In genomic region chr9:106457163-106457559, GRCm38 (mm10) we compare ENCODE assay signal across 10 mouse cellular contexts. TPM values are rescaled to one million over a fixed set of nuclear protein-coding genes. Genes with fewer than 3 reads are reported as not detected.
A peak's percentile ranks its signal among the peaks of the same experiment; 100 is the strongest.
DNase-seq lines count a peak whose midpoint lies in the region; ATAC-seq and TF ChIP-seq lines count a peak whose summit lies in the region.
"Had no signal": no experiment of that assay in that cellular context is flagged by ENCODE, and none has a peak within 500 bp of the region (broad histone marks: within the 10 kb centered on the region; RNA-seq: fewer than 3 reads in every experiment).

No protein-coding gene starts in this region.

- TF ChIP-seq CTCF in heart, adult 2 months (IDR thresholded peaks at IDR 0.05): no peak

- H3K9ac ChIP-seq in heart, adult 2 months (ENCODE audit: low read depth, low read length): no peak overlapping the region; the same call in 1 of the 2 replicates
- peak overlapping the region; percentile 96 for H3K9ac ChIP-seq in neural tube, embryonic 11.5 days (ENCODE audit: low read length)
- peak overlapping the region; percentile 84 for H3K9ac ChIP-seq in limb, embryonic 13.5 days
- H3K9ac ChIP-seq: liver, embryonic 15.5 days had no signal

- no peaks in the 10 kb centered on the region for H3K9me3 ChIP-seq in neural tube, embryonic 11.5 days (ENCODE audit: control insufficient read depth, low read length)
- H3K9me3 ChIP-seq in limb, embryonic 13.5 days: no peaks in the 10 kb centered on the region
- H3K9me3 ChIP-seq: liver, embryonic 15.5 days had no signal

- no peaks in the 10 kb centered on the region for H3K36me3 ChIP-seq in heart, adult 2 months (ENCODE audit: control insufficient read depth, insufficient read depth, low read length)
- peaks cover 12% of the 10 kb centered on the region for H3K36me3 ChIP-seq in neural tube, embryonic 11.5 days (ENCODE audit: control insufficient read depth, insufficient read depth, low read length)
- peaks cover 46% of the 10 kb centered on the region for H3K36me3 ChIP-seq in limb, embryonic 13.5 days
- H3K36me3 ChIP-seq: liver, embryonic 15.5 days had no signal

- no peak for ATAC-seq in neural tube, embryonic 11.5 days (ENCODE audit: insufficient read depth, low FRiP score, low TSS enrichment)
- no peak for ATAC-seq in limb, embryonic 13.5 days (ENCODE audit: low FRiP score, low read depth)
- ATAC-seq in megakaryocyte, adult 5-6 weeks (ENCODE audit: poor library complexity, severe bottlenecking): no peak

- H3K27me3 ChIP-seq in heart, adult 2 months (ENCODE audit: control insufficient read depth, insufficient read depth, low read length): no peaks in the 10 kb centered on the region
- no peaks in the 10 kb centered on the region for H3K27me3 ChIP-seq in neural tube, embryonic 11.5 days (ENCODE audit: control insufficient read depth, insufficient read depth, low read length)
- no peaks in the 10 kb centered on the region for H3K27me3 ChIP-seq in limb, embryonic 13.5 days

- no peak overlapping the region for H3K4me3 ChIP-seq in heart, adult 2 months
- H3K4me3 ChIP-seq in neural tube, embryonic 11.5 days (ENCODE audit: low read depth, low read length): peak overlapping the region; percentile 90
- H3K4me3 ChIP-seq in limb, embryonic 13.5 days: peak overlapping the region; percentile 71
- H3K4me3 ChIP-seq: liver, embryonic 15.5 days had no signal

- DNase-seq in heart, adult 2 months: no peak
- DNase-seq in heart, adult 11 months: no peak
- DNase-seq in neural tube, embryonic 11.5 days (ENCODE audit: low spot score): no peak
- no peak for DNase-seq in neural tube, embryonic 10.5 days (ENCODE audit: extremely low spot score, low spot score)
- DNase-seq in ovary, postnatal 14 days (ENCODE audit: low spot score): no peak
- no peak for DNase-seq in frontal cortex, postnatal 25 days (ENCODE audit: low spot score in 2 of 2)
- DNase-seq: thymus, postnatal 4 days had no signal

- H3K79me2 ChIP-seq in heart, adult 2 months (replicated peaks; ENCODE audit: control insufficient read depth, insufficient read depth, low read length): 0 out of 2 replicates have a peak, but pooled peaks cover 2% of the 10 kb centered on the region

- H3K27ac ChIP-seq in heart, adult 2 months: peak overlapping the region; percentile 82
- peak overlapping the region; percentile 65 for H3K27ac ChIP-seq in neural tube, embryonic 11.5 days (ENCODE audit: low read depth, low read length)
- H3K27ac ChIP-seq in limb, embryonic 13.5 days: peak overlapping the region; percentile 92
- H3K27ac ChIP-seq: liver, embryonic 15.5 days had no signal

- WGBS in heart, adult 2 months: 76% methylated on average over 9 of the region's 9 CpGs
- 31% methylated on average over 9 of the region's 9 CpGs for WGBS in neural tube, embryonic 11.5 days
- WGBS in limb, embryonic 13.5 days: 48% methylated on average over 9 of the region's 9 CpGs

- TF ChIP-seq POLR2A in heart, adult 2 months (IDR thresholded peaks at IDR 0.05; ENCODE audit: insufficient read depth, low read depth, low read length): no peak

- peaks cover 10% of the 10 kb centered on the region for H3K4me1 ChIP-seq in heart, adult 2 months (ENCODE audit: control insufficient read depth, insufficient read depth, low read length)
- H3K4me1 ChIP-seq in neural tube, embryonic 11.5 days (ENCODE audit: control insufficient read depth, insufficient read depth, low read length): peaks cover 44% of the 10 kb centered on the region
- peaks cover 63% of the 10 kb centered on the region for H3K4me1 ChIP-seq in limb, embryonic 13.5 days

- H3K4me2 ChIP-seq in neural tube, embryonic 11.5 days (ENCODE audit: low read depth): peak overlapping the region; percentile 99
- H3K4me2 ChIP-seq in limb, embryonic 13.5 days (replicated peaks): peak overlapping the region; percentile 87
- H3K4me2 ChIP-seq: liver, embryonic 15.5 days had no signal

- TF ChIP-seq EP300 in heart, adult 2 months (IDR thresholded peaks at IDR 0.05; ENCODE audit: insufficient read depth, low read depth, low read length): no peak

- intact Hi-C loops in heart, adult 2 months (cut with DNase I): no loop called here

RNA-seq across cellular contexts. Expression of gene Pcbp4, which starts 4.1 kb away (rescaled TPM):
- total RNA-seq in heart, adult 2 months (2021): 10 to 100 TPM; 70.0 to 74.6 TPM
- polyA plus RNA-seq in heart, adult 2 months (2012; rRNA removed): 92.8 and 95.8 TPM in 2 replicates
- polyA plus RNA-seq in neural tube, embryonic 11.5 days (2014; fragmentation: Nextera tagmentation; extraction: Ambion mirVana): 267 and 278 TPM in 2 replicates
- 129 and 137 TPM in 2 replicates for polyA plus RNA-seq in limb, embryonic 13.5 days (2015; fragmentation: Nextera tagmentation; extraction: Ambion mirVana)
- 1.5 and 2.9 TPM in 2 replicates for total RNA-seq in megakaryocyte, adult 5-6 weeks (2015)
- total RNA-seq in megakaryocyte, adult 5-6 weeks (2017): 2.4 and 4.0 TPM in 2 replicates

RNA-seq across cellular contexts. Expression of gene Gpr62, which starts 8.6 kb away (rescaled TPM):
- total RNA-seq in heart, adult 2 months (2021): not detected
- polyA plus RNA-seq in heart, adult 2 months (2012; rRNA removed): 0.12 TPM in 1 of 2 replicates, not detected in the other
- polyA plus RNA-seq in neural tube, embryonic 11.5 days (2014; fragmentation: Nextera tagmentation; extraction: Ambion mirVana): 0.20 and 0.23 TPM in 2 replicates
- polyA plus RNA-seq in limb, embryonic 13.5 days (2015; fragmentation: Nextera tagmentation; extraction: Ambion mirVana): 0.57 and 1.0 TPM in 2 replicates
- not detected in 2 replicates for total RNA-seq in megakaryocyte, adult 5-6 weeks (2015)
- total RNA-seq in megakaryocyte, adult 5-6 weeks (2017): not detected in 2 replicates
- polyA plus RNA-seq: liver, embryonic 15.5 days had no signal

RNA-seq across cellular contexts. Expression of gene Abhd14a, which starts 9.7 kb away (rescaled TPM):
- total RNA-seq in heart, adult 2 months (2021): 10 to 100 TPM; 18.7 to 21.8 TPM
- 33.2 and 43.0 TPM in 2 replicates for polyA plus RNA-seq in heart, adult 2 months (2012; rRNA removed)
- polyA plus RNA-seq in neural tube, embryonic 11.5 days (2014; fragmentation: Nextera tagmentation; extraction: Ambion mirVana): 33.9 and 38.6 TPM in 2 replicates
- 73.3 and 75.5 TPM in 2 replicates for polyA plus RNA-seq in limb, embryonic 13.5 days (2015; fragmentation: Nextera tagmentation; extraction: Ambion mirVana)
- total RNA-seq in megakaryocyte, adult 5-6 weeks (2015): 3.2 and 3.9 TPM in 2 replicates
- 2.2 and 4.2 TPM in 2 replicates for total RNA-seq in megakaryocyte, adult 5-6 weeks (2017)

RNA-seq across cellular contexts. Expression of gene Abhd14b, which starts 9.9 kb away (rescaled TPM):
- total RNA-seq in heart, adult 2 months (2021): 1 to 10 TPM; 6.6 to 6.8 TPM
- 27.8 and 34.8 TPM in 2 replicates for polyA plus RNA-seq in heart, adult 2 months (2012; rRNA removed)
- polyA plus RNA-seq in neural tube, embryonic 11.5 days (2014; fragmentation: Nextera tagmentation; extraction: Ambion mirVana): 7.3 and 7.5 TPM in 2 replicates
- polyA plus RNA-seq in limb, embryonic 13.5 days (2015; fragmentation: Nextera tagmentation; extraction: Ambion mirVana): 20.1 and 20.5 TPM in 2 replicates
- total RNA-seq in megakaryocyte, adult 5-6 weeks (2015): 7.7 and 8.2 TPM in 2 replicates
- total RNA-seq in megakaryocyte, adult 5-6 weeks (2017): 2.9 and 3.2 TPM in 2 replicates

RNA-seq across cellular contexts. Expression of gene Rrp9, which starts 18.6 kb away (rescaled TPM):
- total RNA-seq in heart, adult 2 months (2021): 10 to 100 TPM; 18.9 to 23.4 TPM
- polyA plus RNA-seq in heart, adult 2 months (2012; rRNA removed): 21.0 and 22.3 TPM in 2 replicates
- polyA plus RNA-seq in neural tube, embryonic 11.5 days (2014; fragmentation: Nextera tagmentation; extraction: Ambion mirVana): 45.5 and 48.1 TPM in 2 replicates
- polyA plus RNA-seq in limb, embryonic 13.5 days (2015; fragmentation: Nextera tagmentation; extraction: Ambion mirVana): 49.0 and 50.2 TPM in 2 replicates
- total RNA-seq in megakaryocyte, adult 5-6 weeks (2015): 3.6 and 6.3 TPM in 2 replicates
- 10.0 and 16.0 TPM in 2 replicates for total RNA-seq in megakaryocyte, adult 5-6 weeks (2017)
